Mouse (Mus musculus) layer of hippocampus, adult 11-12 months (tissue): ENCODE measurements around the gene Pigyl.
"Not testable (repeated sequence)": the region's sequence is repeated elsewhere in the genome, so short reads cannot be mapped to it uniquely, and the experiment has no call there.

Experiments
- DNase-seq: peaks from one replicate; pipeline ENCODE4 v3.0.0; 2022; ENCODE audit warnings: low spot score

Pigyl gene

DNA sequence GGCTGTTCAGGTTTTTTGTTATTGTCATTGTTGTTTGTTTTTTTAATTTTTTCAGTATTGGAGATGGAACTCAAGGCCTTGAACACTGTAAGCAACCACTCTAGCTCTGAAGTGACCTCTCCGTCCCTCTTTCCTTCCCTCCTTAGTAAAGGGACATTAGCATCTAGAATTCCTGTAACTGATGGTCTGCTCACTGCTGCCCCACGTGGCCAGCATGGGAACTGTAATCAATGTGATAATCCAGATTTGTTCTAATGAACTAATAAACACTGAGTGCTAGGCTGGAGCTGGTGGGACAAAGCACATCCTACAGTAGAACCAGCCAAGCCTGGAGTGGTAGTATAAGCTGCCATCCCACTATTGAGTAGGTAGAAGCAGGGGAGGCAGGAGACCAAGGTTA lies 18.2 kb upstream of the Pigyl start:
- peak; percentile 33 for DNase-seq

- DNase-seq = no peak
These were observed 16.9 kb upstream of the Pigyl start for GRCm38 (mm10) chr9:22139746-22140145.

DNA sequence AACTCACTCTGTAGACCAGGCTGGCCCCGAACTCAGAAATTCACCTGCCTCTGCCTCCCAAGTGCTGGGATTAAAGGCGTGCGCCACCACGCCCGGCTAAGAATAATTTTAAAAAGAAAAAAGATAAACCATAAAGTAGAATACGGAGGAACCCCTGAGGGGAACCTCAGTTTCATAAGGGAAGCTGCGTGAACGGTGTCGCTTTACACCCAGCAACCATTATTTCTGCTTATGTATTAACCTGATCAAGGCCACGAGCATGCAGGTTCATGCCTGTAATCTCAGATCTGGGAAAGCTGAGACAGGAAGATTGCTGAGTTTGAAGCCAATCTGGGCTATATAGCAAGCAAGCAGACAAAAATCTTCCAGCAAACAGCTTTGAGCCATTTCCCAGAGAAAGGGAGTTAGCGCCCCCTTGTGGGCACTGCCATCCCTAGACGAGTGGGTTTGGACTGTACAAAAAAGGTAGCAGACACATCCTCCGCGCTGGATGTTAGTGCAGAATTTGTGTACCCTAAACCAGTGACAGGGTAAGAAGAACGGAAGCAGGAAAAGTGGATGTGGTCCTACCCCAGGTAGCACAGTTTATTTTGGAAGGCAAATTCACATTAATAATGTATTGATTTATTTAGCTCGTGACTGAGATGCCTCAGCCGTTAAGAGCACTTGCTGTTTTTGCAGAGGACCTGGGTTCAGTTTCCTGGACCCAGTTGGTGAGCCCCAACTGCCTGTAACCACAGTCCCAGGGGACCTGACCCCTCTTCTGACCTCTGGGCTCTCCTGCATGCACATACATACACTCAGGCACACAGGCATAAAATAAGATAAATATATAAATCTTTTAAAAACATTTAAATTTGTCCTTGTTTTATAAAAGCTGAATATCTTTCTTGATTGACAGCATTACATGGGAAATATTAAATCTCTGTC lies 13.3 kb upstream of the Pigyl start:
- DNase-seq = peak; percentile 91

GRCm38 (mm10) chr9:22144304-22144965 lies 12.2 kb upstream of the Pigyl start:
- no peak for DNase-seq

DNA sequence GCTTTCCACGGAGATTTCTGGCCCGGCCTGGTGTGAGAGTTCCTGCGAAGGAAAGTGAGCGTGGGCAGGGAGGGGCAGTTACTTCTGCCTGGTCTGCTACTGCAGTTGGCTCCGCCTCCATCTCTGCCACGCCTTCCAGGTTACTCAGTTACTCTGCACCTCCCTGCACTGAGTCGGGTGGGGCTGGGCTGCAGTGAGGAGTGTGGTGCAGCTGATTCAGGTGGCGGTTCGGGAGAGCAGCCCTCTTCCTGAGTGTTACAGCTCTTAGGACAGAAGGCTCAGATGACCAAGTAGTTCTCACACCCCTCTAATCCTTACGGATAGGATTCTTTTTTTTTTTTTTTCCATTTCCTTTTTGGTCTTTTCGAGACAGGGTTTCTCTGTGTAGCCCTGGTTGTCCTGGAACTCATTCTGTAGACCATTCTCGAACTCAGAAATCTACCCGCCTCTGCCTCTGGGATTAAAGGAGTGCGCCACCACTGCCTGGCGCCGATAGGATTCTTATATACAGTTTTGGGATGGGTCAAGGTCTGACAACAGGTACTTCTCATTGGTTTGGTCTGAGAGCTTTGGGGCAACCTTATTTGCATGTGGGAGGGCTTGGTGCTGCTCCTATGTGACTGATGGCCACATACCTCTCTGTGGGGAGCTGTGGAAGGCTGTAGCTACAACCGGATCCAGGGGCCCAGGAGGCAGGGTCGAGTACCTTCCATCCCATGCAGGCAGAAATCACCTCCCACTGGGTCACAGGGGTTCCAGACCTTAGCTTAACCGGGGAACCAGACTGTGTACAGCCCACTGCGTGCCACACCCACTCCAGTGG lies 7.0 kb upstream of the Pigyl start:
- DNase-seq = no peak

GRCm38 (mm10) chr9:22150249-22150693 lies 6.4 kb upstream of the Pigyl start:
- DNase-seq = not testable (repeated sequence)

DNA sequence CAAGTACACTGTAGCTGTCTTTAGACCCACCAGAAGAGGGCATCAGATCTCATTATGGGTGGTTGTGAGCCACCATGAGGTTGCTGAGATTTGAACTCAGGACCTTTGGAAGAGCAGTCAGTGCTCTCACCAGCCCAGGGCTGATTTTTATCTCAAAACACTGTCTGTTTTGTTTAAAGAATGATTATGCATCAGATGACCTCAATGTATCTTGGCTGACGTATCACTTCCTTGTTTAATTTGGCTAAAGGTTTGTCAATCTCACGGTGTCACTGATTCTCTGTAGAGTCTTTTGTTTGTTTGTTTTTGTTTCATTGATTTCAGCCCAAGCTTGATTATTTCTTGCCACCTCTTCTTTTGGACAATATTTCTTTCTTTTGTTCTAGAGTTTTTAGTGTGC lies 5.7 kb upstream of the Pigyl start:
- no peak for DNase-seq

DNA sequence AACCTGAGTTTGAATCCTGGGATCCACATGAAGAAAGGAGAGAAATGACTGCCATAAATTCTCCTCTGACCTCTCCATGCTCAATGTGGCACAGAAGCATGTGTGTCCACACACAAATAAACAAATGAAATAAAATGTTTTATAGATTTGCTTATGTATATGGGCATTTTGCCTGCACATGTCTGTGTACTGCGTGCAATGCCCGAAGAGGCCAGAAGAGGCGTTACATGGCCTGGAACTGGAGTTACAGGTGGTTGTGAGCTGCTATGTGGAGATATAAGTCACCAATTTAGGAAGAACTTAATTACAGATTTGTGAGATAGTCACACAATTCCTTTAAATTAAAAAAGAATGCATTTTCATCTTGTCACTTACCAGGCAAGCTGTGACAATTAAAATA lies 2.8 kb upstream of the Pigyl start:
- no peak for DNase-seq

- peak; percentile 53 for DNase-seq
These were observed 1.0 kb upstream of the Pigyl start for GRCm38 (mm10) chr9:22155614-22156013.

GRCm38 (mm10) chr9:22157516-22158265 lies 1.0 kb downstream of the Pigyl start:
- DNase-seq = no peak

- no peak for DNase-seq
These were observed 4.7 kb downstream of the Pigyl start for GRCm38 (mm10) chr9:22161299-22161698.

DNA sequence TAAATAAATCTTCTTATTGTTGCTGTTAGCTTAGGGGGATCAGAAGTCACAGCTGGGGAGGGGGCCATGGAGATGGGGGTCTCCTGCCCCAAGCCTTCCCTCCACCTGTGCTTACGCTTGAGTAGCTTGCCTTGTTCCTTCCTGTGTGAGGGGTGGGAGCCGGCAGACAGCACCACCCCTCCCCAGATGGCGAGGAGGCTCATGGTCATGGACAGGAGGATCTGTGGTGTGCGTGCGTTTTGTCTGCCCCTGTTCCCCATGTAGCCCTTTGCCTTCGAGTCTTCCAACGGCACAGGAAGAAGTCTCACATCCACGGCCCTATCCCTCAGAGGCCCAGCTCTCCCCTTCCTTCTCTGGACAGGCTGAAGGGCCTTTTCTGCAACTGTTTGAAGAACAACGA lies 5.7 kb downstream of the Pigyl start:
- DNase-seq = no peak

DNA sequence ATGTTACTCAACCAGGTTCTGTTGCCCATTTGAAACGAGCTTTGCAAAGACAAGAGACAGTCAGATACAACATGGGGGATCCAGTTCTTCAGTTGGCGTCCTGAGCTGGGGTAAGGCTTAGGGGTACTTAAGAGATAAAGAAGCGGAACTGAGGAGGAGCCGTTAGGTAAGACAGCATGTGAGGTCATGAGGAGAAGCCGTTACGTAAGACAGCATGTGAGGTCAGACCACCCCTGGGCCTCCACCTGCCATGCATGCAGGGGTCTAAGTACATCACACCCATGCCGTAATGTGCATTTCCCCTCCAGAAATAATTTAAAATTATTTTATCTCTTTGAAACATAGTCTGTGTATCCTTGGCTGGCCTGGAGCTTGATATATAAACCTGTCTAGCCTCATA lies 6.3 kb downstream of the Pigyl start:
- DNase-seq = no peak

DNA sequence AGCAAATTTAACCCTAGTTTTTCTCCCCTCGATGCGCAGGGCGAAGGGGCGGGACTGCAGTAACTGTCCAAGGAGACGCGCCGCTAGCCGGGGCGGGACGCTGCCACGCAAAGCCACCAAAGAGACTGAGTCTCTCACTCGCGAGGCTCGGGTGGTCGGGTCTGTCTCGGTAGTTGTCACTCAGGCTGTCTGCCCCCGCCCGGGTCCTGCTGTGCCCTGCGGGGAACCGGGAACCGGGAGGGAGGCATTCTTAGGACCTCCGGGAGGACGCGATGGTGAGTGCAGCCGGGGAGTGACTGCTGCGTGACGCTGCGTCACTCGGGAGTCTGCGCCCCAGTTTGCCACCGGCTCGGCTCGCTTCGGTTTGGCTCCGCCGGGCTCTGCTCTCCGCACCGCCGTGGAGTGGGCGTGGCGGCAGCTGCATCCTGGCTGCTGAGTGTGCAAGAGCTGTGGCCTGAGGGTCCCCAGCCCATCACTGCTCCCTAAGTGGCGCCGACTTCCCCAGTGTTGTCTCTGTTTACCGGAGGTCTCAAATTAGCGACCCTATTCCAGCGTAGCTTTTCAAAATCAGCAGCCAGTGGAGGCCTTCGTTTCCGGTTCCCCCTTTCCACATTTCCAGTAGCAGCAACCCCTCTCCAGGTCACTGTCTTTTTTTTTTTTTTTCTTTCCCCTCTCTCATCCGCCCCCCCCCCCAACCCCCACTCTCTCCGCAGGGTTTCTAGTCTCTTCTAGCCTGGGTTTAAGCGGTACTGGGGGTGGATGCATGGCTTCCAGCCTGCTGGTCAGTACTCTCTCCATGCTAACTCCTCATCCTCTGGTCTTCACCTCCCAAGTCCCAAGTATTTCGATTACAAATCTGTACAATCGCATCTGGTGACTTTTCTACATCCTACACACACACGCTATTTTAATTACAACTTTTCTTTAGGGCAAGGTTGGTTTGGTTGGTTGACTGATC lies 8.3 kb downstream of the Pigyl start:
- peak; percentile 57 for DNase-seq

DNA sequence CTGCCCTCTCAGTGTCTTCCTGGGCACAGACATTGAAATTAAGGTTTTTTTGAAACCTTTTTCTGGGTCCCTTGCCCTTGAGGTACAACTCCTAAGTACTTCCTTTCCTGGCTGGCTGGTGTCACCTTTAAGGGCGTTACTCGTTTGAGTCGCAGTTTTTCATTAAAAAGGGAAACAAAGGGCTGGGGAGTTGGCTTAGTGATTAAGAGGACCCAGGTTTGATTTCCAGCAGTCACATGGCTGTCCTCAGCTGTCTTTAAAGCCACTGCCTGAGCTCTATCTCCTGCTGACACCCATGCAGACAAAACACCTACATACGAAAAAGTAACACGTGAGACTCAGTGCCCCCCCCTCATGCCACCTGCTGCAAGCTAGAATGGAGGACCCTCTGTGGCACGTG lies 9.3 kb downstream of the Pigyl start:
- DNase-seq = no peak

- DNase-seq = no peak
These were observed 10.0 kb downstream of the Pigyl start for GRCm38 (mm10) chr9:22166686-22167085.

GRCm38 (mm10) chr9:22167751-22168150 lies 11.1 kb downstream of the Pigyl start:
- DNase-seq = peak; percentile 1

- peak; percentile 1 for DNase-seq
These were observed 12.7 kb downstream of the Pigyl start for GRCm38 (mm10) chr9:22169327-22169726.

GRCm38 (mm10) chr9:22172318-22172717 lies 15.7 kb downstream of the Pigyl start:
- no peak for DNase-seq

DNA sequence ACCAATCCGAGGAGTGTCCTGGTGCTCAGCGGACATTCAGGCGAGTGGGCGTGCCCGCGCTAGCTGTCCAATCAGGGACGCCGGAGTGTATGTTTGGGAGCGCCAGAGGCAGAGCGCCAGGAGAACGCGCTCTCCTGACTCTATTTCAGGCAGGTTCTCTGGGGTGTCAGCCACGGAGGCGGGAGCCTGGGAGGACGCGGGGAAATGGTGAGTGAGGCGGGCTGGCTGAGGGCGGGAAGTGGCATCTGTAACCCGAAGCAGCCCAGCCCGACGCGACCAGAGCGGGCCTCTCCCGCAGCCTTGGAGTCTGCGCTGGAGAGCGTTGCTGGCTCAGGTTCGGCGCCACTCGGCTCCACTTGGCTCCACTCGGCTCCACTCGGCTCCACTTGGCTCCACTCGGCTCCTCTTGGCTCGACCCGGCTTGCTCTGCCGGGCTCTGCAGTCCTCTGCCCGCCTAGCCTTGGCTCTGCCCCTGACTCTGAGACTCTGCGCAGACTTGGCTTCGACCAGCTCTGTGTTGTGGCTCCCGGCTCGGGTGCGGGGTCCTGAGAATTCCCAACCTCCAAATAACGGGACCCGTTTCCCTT lies 31.5 kb downstream of the Pigyl start, which contains the start of gene Zfp872:
Zfp872 (plus strand) TSS at position 66 of the 587 bp plus-strand sequence.
- DNase-seq = no peak
